Mouse (Mus musculus) hindbrain, embryonic 16.5 days (tissue): Measurements from ENCODE around the gene Nmnat1. TPM values are rescaled to one million over a fixed set of nuclear protein-coding genes. Genes with fewer than 3 reads are reported as not detected.

ENCODE experiments used
- ATAC-seq: fragments of 200-750 bp; cut with Nextera tagmentation; 2 replicates; pipeline ENCODE4 v1.8.0; 2017; ENCODE audit warnings: moderate TSS enrichment, moderate library complexity
- H3K27ac ChIP-seq: fragments of 300-500 bp; sonication (generic); 2 replicates; pipeline ENCODE4 v1.5.1; 2014; ENCODE audit warnings: low read depth, mild to moderate bottlenecking, control low read depth, low read length, moderate library complexity
- H3K27me3 ChIP-seq: fragments of 300-500 bp; sonication (generic); replicated peaks from 2 replicates; pipeline ENCODE4 v1.6.1; 2014; ENCODE audit warnings: low read length; ENCODE audit not compliant: control insufficient read depth, insufficient read depth
- H3K36me3 ChIP-seq: fragments of 300-500 bp; sonication (generic); 2 replicates; pipeline ENCODE4 v1.6.1; 2014; ENCODE audit warnings: mild to moderate bottlenecking, low read length, moderate library complexity, mixed read lengths; ENCODE audit not compliant: control insufficient read depth, insufficient read depth
- H3K4me1 ChIP-seq: fragments of 300-500 bp; sonication (generic); 2 replicates; pipeline ENCODE4 v1.6.1; 2014; ENCODE audit warnings: low read depth, low read length; ENCODE audit not compliant: control insufficient read depth, insufficient read depth
- H3K4me2 ChIP-seq: fragments of 300-500 bp; sonication (generic); 2 replicates; pipeline ENCODE4 v1.6.1; 2014; ENCODE audit warnings: mild to moderate bottlenecking, low read length, control low read depth, moderate library complexity
- H3K4me3 ChIP-seq: fragments of 300-500 bp; sonication (generic); 2 replicates; pipeline ENCODE4 v1.5.1; 2014; ENCODE audit warnings: mild to moderate bottlenecking, low read length, control low read depth, moderate library complexity
- H3K9ac ChIP-seq: fragments of 300-500 bp; sonication (generic); 2 replicates; pipeline ENCODE4 v1.6.1; 2014; ENCODE audit warnings: low read depth, mild to moderate bottlenecking, control low read depth, low read length, moderate library complexity
- H3K9me3 ChIP-seq: fragments of 300-500 bp; sonication (generic); 2 replicates; pipeline ENCODE4 v1.6.1; 2014; ENCODE audit warnings: mild to moderate bottlenecking, low read length, moderate library complexity; ENCODE audit not compliant: control insufficient read depth
- WGBS: fragments of 180-500 bp; shearing (Covaris S2); extraction: QIAGEN DNeasy Blood & Tissue Kit; methylation state at CpG from one replicate; pipeline ENCODE4 v1.1.7; 2014; 5-methylcytosine and 5-hydroxymethylcytosine counted together
- polyA plus RNA-seq: library from polyadenylated mRNA; unstranded; fragments of >200 nt; fragmentation: Nextera tagmentation; extraction: Ambion mirVana; gene quantifications from 2 replicates; pipeline ENCODE4 v1.2.1, GENCODE M21; 2015

Gene Nmnat1
- polyA plus RNA-seq, 1 experiment from 2014 or later, result 7.7 TPM

DNA sequence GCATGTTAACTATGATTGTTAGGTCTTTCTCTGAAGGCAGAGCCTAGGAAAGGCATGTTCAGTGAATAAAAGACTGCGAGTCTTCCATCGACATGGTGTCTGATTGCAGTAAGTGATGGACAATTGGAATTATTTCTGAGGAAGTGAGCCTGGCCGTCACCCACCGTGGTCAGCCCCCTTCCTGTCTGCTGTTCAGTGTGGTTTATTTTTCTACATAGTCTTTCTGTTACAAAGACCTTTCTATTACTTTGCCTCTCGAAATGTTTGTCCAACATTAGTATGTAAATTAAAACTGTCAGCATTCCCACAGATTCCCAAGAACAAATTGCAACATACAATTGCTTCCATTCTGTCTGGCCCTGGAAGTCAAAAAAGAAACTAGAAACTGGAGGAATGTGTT is 14.8 kb upstream of the Nmnat1 start:
- H3K9ac ChIP-seq, result no peak overlapping the region
- peaks cover 14% of the 10 kb centered on the region; the same call in 1 of the 2 replicates for H3K36me3 ChIP-seq
- no peaks in the 10 kb centered on the region for H3K27me3 ChIP-seq
- no peaks in the 10 kb centered on the region for H3K9me3 ChIP-seq
- H3K27ac ChIP-seq, result no peak overlapping the region
- H3K4me1 ChIP-seq, result no peaks in the 10 kb centered on the region
- no peak overlapping the region for H3K4me2 ChIP-seq
- no peak for ATAC-seq
- H3K4me3 ChIP-seq, result no peak overlapping the region
- 66% methylated on average over 5 of the region's 5 CpGs for WGBS

DNA sequence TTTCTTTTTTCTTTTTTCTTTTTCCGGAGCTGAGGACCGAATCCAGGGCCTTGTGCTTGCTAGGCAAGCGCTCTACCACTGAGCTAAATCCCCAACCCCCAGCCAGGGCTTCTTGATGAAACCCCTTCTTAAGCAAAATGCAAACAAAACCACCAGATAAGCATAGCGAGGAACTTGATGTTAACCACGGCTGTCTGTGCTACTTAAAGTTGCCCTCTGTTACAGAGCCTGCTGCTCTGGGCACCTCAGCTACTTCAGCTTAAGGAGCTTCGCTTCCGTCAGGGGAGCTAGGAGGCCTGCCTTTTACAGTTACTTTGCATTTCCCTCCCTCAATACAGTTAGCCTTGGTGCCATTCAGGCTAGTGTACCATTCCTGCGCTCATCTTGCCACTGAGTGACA is 13.9 kb upstream of the Nmnat1 start:
- no peak overlapping the region for H3K27ac ChIP-seq
- H3K36me3 ChIP-seq, result peaks cover 14% of the 10 kb centered on the region; the same call in 1 of the 2 replicates
- ATAC-seq, result no peak

DNA sequence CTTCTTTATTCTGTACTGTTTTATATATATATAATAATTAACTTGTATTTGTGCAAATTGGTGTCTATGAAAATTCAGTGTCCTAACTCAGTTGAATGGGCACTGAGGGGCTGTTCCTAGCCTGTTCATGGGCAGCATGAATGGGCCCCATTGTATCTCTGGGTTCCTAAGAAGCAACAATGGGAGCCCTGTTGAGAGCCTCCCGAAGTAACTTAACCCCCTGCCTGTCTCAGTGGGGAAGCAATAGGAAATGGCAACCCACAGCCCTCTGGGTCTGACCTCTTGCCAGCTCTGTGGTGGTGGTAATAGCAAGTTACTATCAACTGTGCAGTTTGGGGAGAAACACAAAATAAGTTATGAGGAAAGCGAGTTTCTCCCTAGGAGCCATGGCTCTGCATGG is 11.6 kb upstream of the Nmnat1 start:
- WGBS, result 2% methylated on average over 2 of the region's 2 CpGs
- Histone ChIP-seq H3K27ac (peak overlapping the region; percentile 45; the same call in 1 of the 2 replicates), H3K4me3 (no peak overlapping the region), H3K4me2 (no peak overlapping the region), H3K9ac (no peak overlapping the region), H3K36me3 (peaks cover 17% of the 10 kb centered on the region; the same call in 1 of the 2 replicates), H3K4me1 (no peaks in the 10 kb centered on the region), H3K27me3 (no peaks in the 10 kb centered on the region), H3K9me3 (no peaks in the 10 kb centered on the region)
- ATAC-seq, result peak; percentile 85

More for the DNA sequence above, 13.9 kb upstream of the Nmnat1 start:
- no peaks in the 10 kb centered on the region for H3K27me3 ChIP-seq
- WGBS, result 87% methylated on average over 8 of the region's 8 CpGs
- H3K9ac ChIP-seq, result no peak overlapping the region
- H3K9me3 ChIP-seq, result no peaks in the 10 kb centered on the region
- no peaks in the 10 kb centered on the region for H3K4me1 ChIP-seq
- H3K4me2 ChIP-seq, result no peak overlapping the region
- no peak overlapping the region for H3K4me3 ChIP-seq

DNA sequence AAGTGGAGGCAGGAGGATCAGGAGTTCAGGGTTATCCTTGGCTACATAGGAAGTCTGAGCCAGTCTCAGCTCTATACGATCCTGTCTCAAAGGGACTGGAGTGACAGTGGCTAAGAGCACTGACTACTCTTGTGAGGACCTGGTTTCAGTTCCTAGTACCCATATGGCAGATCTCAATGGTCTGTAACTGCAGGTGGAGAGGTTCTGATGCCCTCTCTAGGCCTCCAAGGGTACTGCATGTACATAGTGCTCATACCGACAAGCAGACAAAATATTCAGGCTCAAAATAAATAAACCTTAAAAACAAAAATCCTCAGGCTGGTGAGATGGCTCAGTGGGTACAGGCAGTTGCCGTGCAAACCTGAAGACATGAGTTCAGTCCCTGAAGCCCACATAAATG is 6.1 kb upstream of the Nmnat1 start:
- Histone ChIP-seq H3K4me2 (no peak overlapping the region), H3K9me3 (no peaks in the 10 kb centered on the region), H3K36me3 (peaks cover 31% of the 10 kb centered on the region), H3K4me3 (no peak overlapping the region), H3K27ac (no peak overlapping the region), H3K4me1 (peaks cover 9% of the 10 kb centered on the region), H3K27me3 (no peaks in the 10 kb centered on the region), H3K9ac (no peak overlapping the region)
- WGBS, result 98% methylated on average over 3 of the region's 3 CpGs
- no peak for ATAC-seq

DNA sequence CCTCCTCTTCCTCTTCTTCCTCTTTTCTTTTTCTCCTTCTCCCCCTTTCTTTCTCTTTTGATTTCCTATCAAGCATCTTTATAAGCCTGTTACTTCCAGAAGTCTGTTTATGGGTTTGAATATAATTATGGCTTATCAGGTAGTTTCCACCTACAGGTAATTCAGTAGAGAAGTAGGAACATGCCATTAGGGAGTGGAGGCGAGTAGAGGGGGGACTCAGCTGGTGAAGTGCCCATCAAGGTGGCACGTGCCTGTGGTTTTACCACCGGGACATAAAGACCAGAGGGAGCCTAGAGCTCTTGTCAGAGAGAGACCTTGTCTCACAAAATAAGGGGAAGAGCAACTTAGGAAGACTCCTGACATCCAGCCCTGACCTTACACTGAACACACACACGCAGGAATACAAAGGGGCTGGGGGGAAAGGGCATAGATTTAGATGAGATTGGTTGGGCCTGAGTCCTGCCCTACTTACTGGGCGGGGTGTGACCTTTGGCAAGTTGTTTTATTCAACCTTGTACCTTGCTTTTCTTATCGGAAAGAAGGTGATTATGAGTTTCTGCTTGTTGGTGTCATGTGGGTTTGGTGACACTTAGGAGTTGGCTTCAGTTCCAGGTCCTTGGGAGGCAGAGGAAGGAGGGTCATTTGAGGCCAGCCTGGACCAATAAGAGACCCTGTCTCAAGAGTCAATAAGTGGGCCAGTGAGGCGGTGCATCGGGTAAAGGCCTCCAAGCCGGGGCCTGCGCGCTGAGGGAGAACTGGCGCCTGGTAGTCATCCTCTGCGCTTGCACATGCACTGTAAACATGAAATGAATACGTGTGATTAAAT is 4.6 kb upstream of the Nmnat1 start:
- H3K27ac ChIP-seq, result no peak overlapping the region

DNA sequence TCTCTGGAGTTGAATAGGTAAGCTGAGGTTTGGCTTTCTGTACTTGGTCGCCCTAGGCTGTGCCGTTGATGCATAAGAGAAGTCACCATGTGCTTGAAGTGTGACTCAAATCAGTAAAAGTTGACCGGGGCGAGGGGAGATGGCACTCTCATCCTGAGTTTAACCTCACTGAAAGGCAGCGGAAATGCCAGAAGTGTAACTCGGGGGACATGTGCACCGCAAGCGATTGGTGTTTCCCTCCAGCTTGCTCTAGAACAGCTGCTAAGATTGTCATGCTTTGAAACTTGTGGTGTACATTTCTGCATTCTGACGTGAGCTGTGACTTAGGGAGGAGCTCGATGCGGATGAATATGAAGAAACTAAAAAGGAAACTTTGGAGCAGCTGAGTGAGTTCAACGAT is 2.7 kb upstream of the Nmnat1 start:
- peaks cover 14% of the 10 kb centered on the region for H3K4me1 ChIP-seq
- no peak overlapping the region for H3K27ac ChIP-seq
- no peak overlapping the region for H3K4me3 ChIP-seq
- H3K9ac ChIP-seq, result no peak overlapping the region
- 94% methylated on average over 12 of the region's 12 CpGs for WGBS
- no peak for ATAC-seq
- no peaks in the 10 kb centered on the region for H3K27me3 ChIP-seq
- H3K4me2 ChIP-seq, result no peak overlapping the region
- no peaks in the 10 kb centered on the region for H3K9me3 ChIP-seq
- H3K36me3 ChIP-seq, result peaks cover 24% of the 10 kb centered on the region

More for the DNA sequence above, 4.6 kb upstream of the Nmnat1 start:
- Histone ChIP-seq H3K4me1 (peaks cover 11% of the 10 kb centered on the region), H3K36me3 (peaks cover 27% of the 10 kb centered on the region), H3K4me3 (no peak overlapping the region), H3K9me3 (no peaks in the 10 kb centered on the region), H3K4me2 (no peak overlapping the region), H3K27me3 (no peaks in the 10 kb centered on the region), H3K9ac (no peak overlapping the region)
- no peak for ATAC-seq
- WGBS, result 96% methylated on average over 14 of the region's 14 CpGs

DNA sequence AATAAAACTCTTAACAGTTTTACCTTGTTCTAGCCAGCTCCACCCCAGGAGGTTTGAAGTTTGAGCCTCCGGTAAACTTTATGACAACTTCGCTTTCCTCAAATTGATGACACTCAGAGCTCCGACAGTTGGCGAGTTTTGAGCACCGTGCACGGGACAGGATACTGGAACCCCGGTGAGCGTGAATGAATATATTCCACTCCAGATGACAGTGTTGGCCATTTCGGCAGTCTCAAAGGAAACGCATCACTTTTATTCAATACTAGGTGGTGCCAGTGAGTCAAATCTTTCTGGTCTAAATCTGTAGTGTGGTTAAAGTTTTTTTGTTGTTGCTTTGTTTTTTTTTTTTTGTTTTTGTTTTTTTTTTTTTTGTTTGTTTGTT is 814 bp upstream of the Nmnat1 start:
- Histone ChIP-seq H3K27me3 (no peaks in the 10 kb centered on the region), H3K4me2 (peak overlapping the region; percentile 57), H3K36me3 (peaks cover 16% of the 10 kb centered on the region), H3K4me1 (peaks cover 14% of the 10 kb centered on the region), H3K4me3 (peak overlapping the region; percentile 69), H3K9me3 (no peaks in the 10 kb centered on the region), H3K9ac (peak overlapping the region; percentile 78), H3K27ac (peak overlapping the region; percentile 71; the same call in 1 of the 2 replicates)
- ATAC-seq, result no peak
- 2% methylated on average over 10 of the region's 10 CpGs for WGBS

DNA sequence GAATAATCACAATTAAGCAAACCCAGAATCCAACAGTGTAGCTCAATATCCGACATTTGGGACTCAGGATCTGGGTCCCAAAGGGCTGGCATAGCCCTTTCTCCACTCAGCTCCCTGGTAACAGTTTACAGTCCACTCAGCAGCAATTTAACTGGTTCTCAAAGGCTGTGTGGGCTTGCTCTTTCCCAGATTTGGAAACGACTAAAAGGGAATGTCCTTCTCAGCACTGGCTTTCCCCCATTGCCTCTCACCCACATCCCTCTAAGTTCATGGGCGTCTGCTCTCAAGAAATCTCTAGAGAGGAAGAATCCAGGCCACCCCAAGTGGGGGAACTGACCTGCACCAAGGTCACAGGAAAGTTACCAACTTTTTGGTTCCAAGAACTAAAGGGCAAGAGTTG is 436 bp downstream of the Nmnat1 start:
- no peaks in the 10 kb centered on the region for H3K27me3 ChIP-seq
- no peak for ATAC-seq
- WGBS, result 62% methylated on average over 3 of the region's 3 CpGs
- H3K36me3 ChIP-seq, result peaks cover 16% of the 10 kb centered on the region
- peak overlapping the region; percentile 78 for H3K9ac ChIP-seq
- peak overlapping the region; percentile 69 for H3K4me3 ChIP-seq
- no peaks in the 10 kb centered on the region for H3K9me3 ChIP-seq
- peak overlapping the region; percentile 57 for H3K4me2 ChIP-seq
- H3K4me1 ChIP-seq, result peaks cover 14% of the 10 kb centered on the region
- peak overlapping the region; percentile 71 for H3K27ac ChIP-seq

DNA sequence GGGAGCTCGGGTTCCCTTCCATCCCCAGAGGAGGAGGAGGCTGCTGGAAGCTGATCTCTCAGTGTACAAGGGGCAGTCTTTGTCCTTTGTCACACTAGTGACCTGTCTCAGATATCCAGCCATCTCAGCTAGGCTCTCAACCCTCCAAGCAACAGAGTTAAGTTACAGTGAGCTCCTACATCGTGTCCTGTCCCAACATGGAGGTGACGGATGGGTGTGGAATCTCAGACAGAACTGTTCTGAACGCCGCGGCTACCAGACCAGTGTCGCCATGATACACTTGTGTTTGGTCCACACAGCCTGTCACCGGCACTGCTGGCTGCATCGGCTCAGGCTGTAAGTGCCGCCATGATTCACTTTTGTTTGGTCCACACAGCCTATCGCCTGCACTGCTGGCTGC is 7.9 kb downstream of the Nmnat1 start, which contains the start of gene Tmem274:
Tmem274 (plus strand) TSS at position 301 of the 400 bp plus-strand sequence.
- H3K9me3 ChIP-seq, result no peaks in the 10 kb centered on the region
- no peak for ATAC-seq
- no peaks in the 10 kb centered on the region for H3K27me3 ChIP-seq
- no peaks in the 10 kb centered on the region for H3K4me1 ChIP-seq
- no peak within 1 kb of the TSS for H3K9ac ChIP-seq
- H3K4me2 ChIP-seq, result no peak within 1 kb of the TSS
- H3K4me3 ChIP-seq, result no peak within 1 kb of the TSS
- peaks cover 8% of the 10 kb centered on the region for H3K36me3 ChIP-seq
- 92% methylated on average over 11 of the region's 11 CpGs for WGBS
- no peak within 1 kb of the TSS for H3K27ac ChIP-seq
